Mouse (Mus musculus) lung, adult 2 months (tissue): ENCODE results near the gene Ccl12.

ENCODE experiments used
- CTCF ChIP-seq: fragments of 200-500 bp; IDR thresholded peaks from 2 replicates; pipeline ENCODE4 v1.5.1; 2011; ENCODE audit warnings: mild to moderate bottlenecking, low read length, control low read depth; ENCODE audit not compliant: insufficient read depth
- POLR2A ChIP-seq: fragments of 200-500 bp; IDR thresholded peaks from 2 replicates; pipeline ENCODE4 v1.6.1; 2011; ENCODE audit warnings: low read depth, mild to moderate bottlenecking, control low read depth, low read length, borderline replicate concordance; ENCODE audit errors: extremely low read depth

DNA sequence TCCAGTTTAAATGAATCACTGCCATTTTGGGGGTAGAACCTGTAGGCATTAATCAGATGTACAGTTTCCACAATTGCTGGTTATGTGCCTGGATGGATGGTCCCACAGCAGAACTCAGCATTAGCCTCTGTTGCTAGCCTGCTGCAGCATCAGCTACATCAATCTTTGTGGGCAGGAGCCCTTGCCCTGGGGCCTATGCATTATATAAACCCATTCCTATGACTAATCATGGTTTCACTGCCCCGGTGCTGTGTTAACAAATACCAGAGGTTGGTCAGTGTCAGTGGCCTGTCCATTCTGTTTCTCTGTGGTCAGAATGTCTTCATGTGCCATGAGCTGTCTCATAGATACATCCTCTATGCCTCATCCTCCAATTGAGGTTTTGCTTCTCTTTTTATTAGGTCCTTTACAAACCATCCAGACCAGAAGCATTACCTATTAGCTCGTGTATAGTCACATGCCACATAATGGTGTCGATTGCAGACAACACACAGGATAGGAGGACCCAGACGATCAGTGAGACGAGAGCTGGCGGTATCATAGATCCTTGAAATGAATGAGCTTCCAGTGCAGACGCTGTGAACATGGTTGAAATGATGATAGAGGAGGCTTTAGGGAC, 34.6 kb upstream of the Ccl12 start:
- TF ChIP-seq CTCF: no peak
- TF ChIP-seq POLR2A: no peak
